Mouse (Mus musculus) hindbrain, postnatal 0 days (tissue): ENCODE measurements around the gene Nrf1. TPM values are rescaled to one million over a fixed set of nuclear protein-coding genes. Genes with fewer than 3 reads are reported as not detected.

Experiments used
- ATAC-seq: fragments of 200-750 bp; cut with Nextera tagmentation; 2 replicates; pipeline ENCODE4 v1.8.0; 2017; ENCODE audit warnings: mild to moderate bottlenecking, moderate TSS enrichment, moderate library complexity
- DNase-seq: peaks from one replicate; pipeline ENCODE4 v3.0.0-alpha.2; 2015; ENCODE audit warnings: low spot score
- H3K27ac ChIP-seq: fragments of 300-500 bp; sonication (generic); 2 replicates; pipeline ENCODE4 v1.5.1; 2014; ENCODE audit warnings: mild to moderate bottlenecking
- H3K27me3 ChIP-seq: fragments of 300-500 bp; sonication (generic); 2 replicates; pipeline ENCODE4 v1.6.1; 2014; ENCODE audit warnings: low read length, mixed read lengths; ENCODE audit not compliant: insufficient read depth
- H3K36me3 ChIP-seq: fragments of 300-500 bp; sonication (generic); 2 replicates; pipeline ENCODE4 v1.6.1; 2014; ENCODE audit warnings: low read length, mixed read lengths; ENCODE audit not compliant: insufficient read depth
- H3K4me1 ChIP-seq: fragments of 300-500 bp; sonication (generic); 2 replicates; pipeline ENCODE4 v1.6.1; 2014; ENCODE audit warnings: antibody characterized with exemption, low read length, mixed read lengths; ENCODE audit not compliant: insufficient read depth
- H3K4me2 ChIP-seq: fragments of 300-500 bp; sonication (generic); 2 replicates; pipeline ENCODE4 v1.6.1; 2014; ENCODE audit warnings: low read depth, mild to moderate bottlenecking, low read length, moderate library complexity, mixed read lengths
- H3K4me3 ChIP-seq: fragments of 300-500 bp; sonication (generic); 2 replicates; pipeline ENCODE4 v1.5.1; 2014; ENCODE audit warnings: low read length
- H3K9ac ChIP-seq: fragments of 300-500 bp; sonication (generic); replicated peaks from 2 replicates; pipeline ENCODE4 v1.6.1; 2014; ENCODE audit warnings: mild to moderate bottlenecking, low read length, moderate library complexity, mixed read lengths
- H3K9me3 ChIP-seq: fragments of 300-500 bp; sonication (generic); 2 replicates; pipeline ENCODE4 v1.6.1; 2016; ENCODE audit warnings: low read length, mixed read lengths
- CTCF ChIP-seq: IDR thresholded peaks from 2 replicates; pipeline ENCODE4 v1.5.1; 2016; ENCODE audit warnings: antibody characterized with exemption, control low read depth, low read depth
- WGBS: fragments of 180-500 bp; shearing (Covaris S2); extraction: QIAGEN DNeasy Blood & Tissue Kit; methylation state at CpG from one replicate; pipeline ENCODE4 v1.1.7; 2014; 5-methylcytosine and 5-hydroxymethylcytosine counted together
- polyA plus RNA-seq: library from polyadenylated mRNA; unstranded; fragments of >200 nt; fragmentation: Nextera tagmentation; extraction: Ambion mirVana; gene quantifications from 2 replicates; pipeline ENCODE4 v1.2.1, GENCODE M21; 2015
- total RNA-seq: library from RNA; depleted of rRNA; stranded (reverse); fragments of >200 nt; gene quantifications from 2 replicates; pipeline ENCODE4 v1.2.3, GENCODE M21; 2014

Gene Nrf1
- total and polyA plus RNA-seq, 2 experiments from 2014 or later = 21.3 to 77.7 TPM

GRCm38 (mm10) chr6:30167192-30167591 lies 119.4 kb downstream of the Nrf1 start:
- Histone ChIP-seq H3K9me3 (no peaks in the 10 kb centered on the region), H3K9ac (no peak overlapping the region), H3K27ac (no peak overlapping the region), H3K4me1 (no peaks in the 10 kb centered on the region), H3K27me3 (peaks cover 17% of the 10 kb centered on the region), H3K4me2 (no peak overlapping the region), H3K4me3 (no peak overlapping the region), H3K36me3 (no peaks in the 10 kb centered on the region)
- 24% methylated on average over 11 of the region's 11 CpGs for WGBS
- DNase-seq = no peak
- no peak for ATAC-seq
- TF ChIP-seq CTCF = no peak

GRCm38 (mm10) chr6:30168275-30168674 lies 120.5 kb downstream of the Nrf1 start:
- Histone ChIP-seq H3K4me2 (no peak overlapping the region), H3K9me3 (no peaks in the 10 kb centered on the region), H3K36me3 (no peaks in the 10 kb centered on the region), H3K4me1 (no peaks in the 10 kb centered on the region; the same call in 1 of the 2 replicates), H3K27ac (no peak overlapping the region), H3K27me3 (peaks cover 27% of the 10 kb centered on the region), H3K4me3 (no peak overlapping the region), H3K9ac (no peak overlapping the region)
- no peak for ATAC-seq
- no peak for DNase-seq
- TF ChIP-seq CTCF = no peak
- 87% methylated on average over 3 of the region's 3 CpGs for WGBS

GRCm38 (mm10) chr6:30169148-30169547 lies 121.4 kb downstream of the Nrf1 start:
- ATAC-seq (peak; percentile 41), DNase-seq (peak; percentile 62)
- Histone ChIP-seq H3K27me3 (peaks cover 35% of the 10 kb centered on the region), H3K4me1 (no peaks in the 10 kb centered on the region; the same call in 1 of the 2 replicates), H3K4me2 (no peak overlapping the region), H3K36me3 (no peaks in the 10 kb centered on the region), H3K9me3 (no peaks in the 10 kb centered on the region), H3K4me3 (no peak overlapping the region), H3K27ac (peak overlapping the region; percentile 11; the same call in 1 of the 2 replicates), H3K9ac (no peak overlapping the region)
- 49% methylated on average over 12 of the region's 12 CpGs for WGBS
- no peak for TF ChIP-seq CTCF

GRCm38 (mm10) chr6:30171226-30171625 lies 123.4 kb downstream of the Nrf1 start:
- 49% methylated on average over 8 of the region's 8 CpGs for WGBS
- Histone ChIP-seq H3K36me3 (no peaks in the 10 kb centered on the region), H3K4me1 (no peaks in the 10 kb centered on the region; the same call in 1 of the 2 replicates), H3K4me3 (no peak overlapping the region), H3K9ac (no peak overlapping the region), H3K4me2 (no peak overlapping the region), H3K27ac (no peak overlapping the region), H3K27me3 (peaks cover 50% of the 10 kb centered on the region), H3K9me3 (no peaks in the 10 kb centered on the region)
- TF ChIP-seq CTCF = no peak
- no peak for DNase-seq
- ATAC-seq = no peak

GRCm38 (mm10) chr6:30171967-30172366 lies 124.2 kb downstream of the Nrf1 start:
- peaks cover 50% of the 10 kb centered on the region for H3K27me3 ChIP-seq
- H3K4me2 ChIP-seq = no peak overlapping the region
- ATAC-seq (no peak), DNase-seq (no peak)
- no peak for TF ChIP-seq CTCF
- no peaks in the 10 kb centered on the region for H3K36me3 ChIP-seq
- H3K4me3 ChIP-seq = no peak overlapping the region
- WGBS = 30% methylated on average over 10 of the region's 10 CpGs
- no peaks in the 10 kb centered on the region; the same call in 1 of the 2 replicates for H3K4me1 ChIP-seq
- no peak overlapping the region for H3K27ac ChIP-seq
- H3K9me3 ChIP-seq = no peaks in the 10 kb centered on the region
- no peak overlapping the region for H3K9ac ChIP-seq

GRCm38 (mm10) chr6:30172441-30172819 lies 124.6 kb downstream of the Nrf1 start:
- Histone ChIP-seq H3K4me2 (no peak overlapping the region), H3K36me3 (no peaks in the 10 kb centered on the region), H3K27me3 (peaks cover 54% of the 10 kb centered on the region), H3K4me1 (no peaks in the 10 kb centered on the region; the same call in 1 of the 2 replicates), H3K27ac (no peak overlapping the region), H3K9me3 (no peaks in the 10 kb centered on the region), H3K9ac (no peak overlapping the region), H3K4me3 (no peak overlapping the region)
- TF ChIP-seq CTCF = no peak
- 15% methylated on average over 8 of the region's 8 CpGs for WGBS
- ATAC-seq (no peak), DNase-seq (no peak)

- DNase-seq (no peak), ATAC-seq (no peak)
- H3K9ac ChIP-seq = no peak overlapping the region
Observed at GRCm38 (mm10) chr6:30172820-30173550, 125.2 kb downstream of the Nrf1 start.

More at GRCm38 (mm10) chr6:30172820-30173550, 125.2 kb downstream of the Nrf1 start:
- no peaks in the 10 kb centered on the region for H3K9me3 ChIP-seq
- 3% methylated on average over 43 of the region's 44 CpGs for WGBS
- H3K27me3 ChIP-seq = peaks cover 55% of the 10 kb centered on the region
- peak overlapping the region; percentile 9; the same call in 1 of the 2 replicates for H3K4me3 ChIP-seq
- 0 out of 2 replicates have a peak overlapping the region, but pooled peaks have one; percentile 22 for H3K4me2 ChIP-seq
- H3K36me3 ChIP-seq = no peaks in the 10 kb centered on the region
- H3K4me1 ChIP-seq = no peaks in the 10 kb centered on the region; the same call in 1 of the 2 replicates
- TF ChIP-seq CTCF = peak; percentile 49
- no peak overlapping the region for H3K27ac ChIP-seq
